Mouse (Mus musculus) MEL (cell line): ENCODE data around the gene Ear6. TPM values are rescaled to one million over a fixed set of nuclear protein-coding genes. Genes with fewer than 3 reads are reported as not detected.
"Not testable (repeated sequence)": the region's sequence is repeated elsewhere in the genome, so short reads cannot be mapped to it uniquely, and the experiment has no call there.

ENCODE experiments used
- DNase-seq: peaks from one replicate; pipeline ENCODE4 v3.0.0; 2011; ENCODE audit warnings: low read depth, low spot score
- H3K27ac ChIP-seq: 2 replicates; pipeline ENCODE4 v1.5.1; 2012; ENCODE audit warnings: low read depth, mild to moderate bottlenecking, control low read depth, low read length, moderate library complexity; ENCODE audit not compliant: control insufficient read depth
- H3K27me3 ChIP-seq, 2 experiments: fragments of 150-350 bp in 1 of 2; sonication (generic) in 1 of 2; 2 replicates each; pipeline ENCODE4 v1.6.1; 2012; ENCODE audit warnings: low read length in 2 of 2, mild to moderate bottlenecking in 2 of 2, improper control_type of control experiment in 1 of 2, moderate library complexity in 1 of 2; ENCODE audit not compliant: insufficient read depth in 2 of 2, control insufficient read depth in 1 of 2
- H3K36me3 ChIP-seq, 2 experiments: 2 replicates each; pipeline ENCODE4 v1.6.1; 2012 to 2014; ENCODE audit warnings: low read length in 2 of 2, improper control_type of control experiment in 1 of 2, inconsistent platforms in 1 of 2, mild to moderate bottlenecking in 1 of 2; ENCODE audit not compliant: insufficient read depth in 2 of 2, control insufficient read depth in 1 of 2
- H3K4me1 ChIP-seq, 2 experiments: fragments of 150-350 bp in 1 of 2; sonication (generic) in 1 of 2; 2 replicates each; pipeline ENCODE4 v1.6.1; 2012; ENCODE audit warnings: low read length in 2 of 2, improper control_type of control experiment in 1 of 2, mild to moderate bottlenecking in 1 of 2; ENCODE audit not compliant: insufficient read depth in 2 of 2, control insufficient read depth in 1 of 2
- H3K4me3 ChIP-seq, 2 experiments: fragments of 150-350 bp in 1 of 2; sonication (generic) in 1 of 2; 2 replicates each; pipeline ENCODE4 v1.5.1; 2012; ENCODE audit warnings: low read depth in 2 of 2, low read length in 2 of 2, mild to moderate bottlenecking in 2 of 2, moderate library complexity in 2 of 2, control low read depth in 1 of 2, improper control_type of control experiment in 1 of 2; ENCODE audit not compliant: control insufficient read depth in 1 of 2, insufficient read depth in 1 of 2
- H3K79me2 ChIP-seq: 2 replicates; pipeline ENCODE4 v1.6.1; 2012; ENCODE audit warnings: mild to moderate bottlenecking, low read length, moderate library complexity; ENCODE audit not compliant: control insufficient read depth, poor library complexity, insufficient read depth
- H3K9ac ChIP-seq: 2 replicates; pipeline ENCODE4 v1.6.1; 2012; ENCODE audit warnings: low read depth, mild to moderate bottlenecking, control low read depth, low read length, moderate library complexity; ENCODE audit not compliant: control insufficient read depth, poor library complexity, severe bottlenecking
- H3K9me3 ChIP-seq: fragments of 150-350 bp; sonication (generic); replicated peaks from 2 replicates; pipeline ENCODE4 v1.6.1; 2012; ENCODE audit warnings: mild to moderate bottlenecking, low read length, improper control_type of control experiment, moderate library complexity; ENCODE audit not compliant: insufficient read depth
- CTCF ChIP-seq, 3 experiments: IDR thresholded peaks in 2 of 3; conservative IDR thresholded peaks in 1 of 3; 2 replicates each; pipeline ENCODE4 v1.5.1; 2011 to 2012; ENCODE audit warnings: low read length in 3 of 3, low read depth in 2 of 3, mild to moderate bottlenecking in 2 of 3, improper control_type of control experiment in 1 of 3, inconsistent platforms in 1 of 3, mixed read lengths in 1 of 3, moderate library complexity in 1 of 3; ENCODE audit not compliant: control insufficient read depth in 1 of 3, insufficient read depth in 1 of 3, poor library complexity in 1 of 3, severe bottlenecking in 1 of 3
- E2F4 ChIP-seq: IDR thresholded peaks from 2 replicates; pipeline ENCODE4 v1.6.1; 2011; ENCODE audit warnings: low read depth, low read length, improper control_type of control experiment, borderline replicate concordance
- ELF1 ChIP-seq: IDR thresholded peaks from 2 replicates; pipeline ENCODE4 v1.6.1; 2014; ENCODE audit warnings: low read depth, mild to moderate bottlenecking, inconsistent platforms, low read length, improper control_type of control experiment, moderate library complexity
- JUND ChIP-seq: IDR thresholded peaks from 2 replicates; pipeline ENCODE4 v1.6.1; 2011; ENCODE audit warnings: low read depth, mild to moderate bottlenecking, improper control_type of control experiment, low read length
- MAFK ChIP-seq: IDR thresholded peaks from 2 replicates; pipeline ENCODE4 v1.6.1; 2011; ENCODE audit warnings: low read depth, mild to moderate bottlenecking, low read length, improper control_type of control experiment, borderline replicate concordance
- MAZ ChIP-seq: IDR thresholded peaks from 2 replicates; pipeline ENCODE4 v1.6.1; 2012; ENCODE audit warnings: low read depth, mild to moderate bottlenecking, inconsistent platforms, low read length, improper control_type of control experiment
- MEF2A ChIP-seq: IDR thresholded peaks from 2 replicates; pipeline ENCODE4 v1.6.1; 2014; ENCODE audit warnings: low read depth, mild to moderate bottlenecking, inconsistent platforms, low read length, improper control_type of control experiment; ENCODE audit not compliant: poor library complexity, insufficient replicate concordance, severe bottlenecking; ENCODE audit errors: extremely low read depth
- MXI1 ChIP-seq: IDR thresholded peaks from 2 replicates; pipeline ENCODE4 v1.6.1; 2011; ENCODE audit warnings: mild to moderate bottlenecking, low read depth, low read length, improper control_type of control experiment
- MYB ChIP-seq: IDR thresholded peaks from 2 replicates; pipeline ENCODE4 v1.6.1; 2011; ENCODE audit warnings: mild to moderate bottlenecking, low read depth, low read length, improper control_type of control experiment
- NELFE ChIP-seq: IDR thresholded peaks from 2 replicates; pipeline ENCODE4 v1.6.1; 2011; ENCODE audit warnings: low read depth, low read length, improper control_type of control experiment
- POLR2AphosphoS2 ChIP-seq: IDR thresholded peaks from 2 replicates; pipeline ENCODE4 v1.6.1; 2011; ENCODE audit warnings: low read length, improper control_type of control experiment
- POLR2AphosphoS5 ChIP-seq: IDR thresholded peaks from 2 replicates; pipeline ENCODE4 v1.6.1; 2012; ENCODE audit warnings: low read depth, borderline replicate concordance, mild to moderate bottlenecking, inconsistent platforms, low read length, moderate library complexity, mixed read lengths
- RAD21 ChIP-seq: IDR thresholded peaks from 2 replicates; pipeline ENCODE4 v1.6.1; 2011; ENCODE audit warnings: mild to moderate bottlenecking, low read depth, low read length, improper control_type of control experiment
- RCOR1 ChIP-seq: IDR thresholded peaks from 2 replicates; pipeline ENCODE4 v1.6.1; 2012; ENCODE audit warnings: low read depth, mild to moderate bottlenecking, inconsistent platforms, low read length, improper control_type of control experiment
- SIN3A ChIP-seq: IDR thresholded peaks from 2 replicates; pipeline ENCODE4 v1.6.1; 2012; ENCODE audit warnings: low read length, improper control_type of control experiment, inconsistent platforms
- UBTF ChIP-seq: IDR thresholded peaks from 2 replicates; pipeline ENCODE4 v1.6.1; 2012; ENCODE audit warnings: low read depth, mild to moderate bottlenecking, inconsistent platforms, low read length, improper control_type of control experiment, moderate library complexity, borderline replicate concordance; ENCODE audit not compliant: insufficient read depth
- USF1 ChIP-seq: IDR thresholded peaks from 2 replicates; pipeline ENCODE4 v1.6.1; 2014; ENCODE audit warnings: low read depth, mild to moderate bottlenecking, inconsistent platforms, low read length, improper control_type of control experiment, moderate library complexity
- ZC3H11A ChIP-seq: IDR thresholded peaks from 2 replicates; pipeline ENCODE4 v1.6.1; 2012; ENCODE audit warnings: low read depth, mild to moderate bottlenecking, inconsistent platforms, low read length, improper control_type of control experiment
- ZNF384 ChIP-seq: IDR thresholded peaks from 2 replicates; pipeline ENCODE4 v1.6.1; 2012; ENCODE audit warnings: low read depth, mild to moderate bottlenecking, inconsistent platforms, low read length, improper control_type of control experiment
- polyA plus RNA-seq, 2 experiments: library from polyadenylated mRNA; stranded (reverse) in 1 of 2; unstranded in 1 of 2; fragments of >175 nt in 1 of 2; fragments of >200 nt in 1 of 2; gene quantifications; 2 replicates each; pipeline versions ENCODE4 v1.2.1 to v1.2.4; 2012; ENCODE audit warnings: low replicate concordance in 2 of 2, low read depth in 1 of 2; ENCODE audit not compliant: insufficient read length in 2 of 2, insufficient read depth in 1 of 2, missing spikeins in 1 of 2
- total RNA-seq: library from RNA; depleted of rRNA; stranded (reverse); fragments of 300-350 nt; gene quantifications from 2 replicates; pipeline ENCODE4 v1.2.3, GENCODE M21; 2012

Gene Ear6
- total and polyA plus RNA-seq, 3 experiments, result not detected

- H3K9ac ChIP-seq, result no peak overlapping the region
- DNase-seq, result no peak
- no peaks in the 10 kb centered on the region for H3K36me3 ChIP-seq
- no peaks in the 10 kb centered on the region for H3K9me3 ChIP-seq
- H3K4me3 ChIP-seq, result no peak overlapping the region
- no peaks in the 10 kb centered on the region for H3K79me2 ChIP-seq
- no peaks in the 10 kb centered on the region for H3K4me1 ChIP-seq
- H3K27ac ChIP-seq, result no peak overlapping the region
- H3K27me3 ChIP-seq, result no peaks in the 10 kb centered on the region
- TF ChIP-seq POLR2AphosphoS5, result no peak
- no peak for TF ChIP-seq MXI1
- TF ChIP-seq CTCF (IDR thresholded peaks at IDR 0.05 in 2 of 3, conservative IDR thresholded peaks at IDR 0.05 in 1 of 3; ENCODE audit: control insufficient read depth in 1 of 3, insufficient read depth in 1 of 3, low read depth in 2 of 3, low read length in 3 of 3, poor library complexity in 1 of 3, severe bottlenecking in 1 of 3), result no peak
- no peak for TF ChIP-seq SIN3A
- no peak for TF ChIP-seq USF1
- no peak for TF ChIP-seq MAFK
- TF ChIP-seq RAD21, result no peak
- TF ChIP-seq UBTF, result no peak
- no peak for TF ChIP-seq MEF2A
- no peak for TF ChIP-seq JUND
- no peak for TF ChIP-seq NELFE
- TF ChIP-seq MYB, result no peak
- TF ChIP-seq MAZ, result no peak
- no peak for TF ChIP-seq POLR2AphosphoS2
Measured at GRCm38 (mm10) chr14:51829188-51829587, 24.3 kb upstream of the Ear6 start.

GRCm38 (mm10) chr14:51838480-51838879, 15.0 kb upstream of the Ear6 start:
- not testable (repeated sequence) for H3K27ac ChIP-seq, DNase-seq, H3K9ac ChIP-seq, H3K27me3 ChIP-seq, H3K36me3 ChIP-seq, H3K4me1 ChIP-seq, H3K9me3 ChIP-seq, H3K79me2 ChIP-seq, H3K4me3 ChIP-seq

- Histone ChIP-seq H3K4me1 (no peaks in the 10 kb centered on the region), H3K79me2 (no peaks in the 10 kb centered on the region), H3K9ac (no peak overlapping the region), H3K4me3 (no peak overlapping the region), H3K36me3 (no peaks in the 10 kb centered on the region), H3K27ac (no peak overlapping the region), H3K27me3 (no peaks in the 10 kb centered on the region), H3K9me3 (no peaks in the 10 kb centered on the region)
- no peak for DNase-seq
- TF ChIP-seq E2F4 (no peak), CTCF (IDR thresholded peaks at IDR 0.05 in 2 of 3, conservative IDR thresholded peaks at IDR 0.05 in 1 of 3; ENCODE audit: control insufficient read depth in 1 of 3, insufficient read depth in 1 of 3, low read depth in 2 of 3, low read length in 3 of 3, poor library complexity in 1 of 3, severe bottlenecking in 1 of 3) (no peak), ZNF384 (no peak), NELFE (no peak), ELF1 (no peak), MEF2A (no peak), POLR2AphosphoS2 (no peak), ZC3H11A (no peak), RAD21 (no peak), RCOR1 (no peak), POLR2AphosphoS5 (no peak)
Measured at GRCm38 (mm10) chr14:51842250-51842649, 11.2 kb upstream of the Ear6 start.
